Mouse (Mus musculus) megakaryocyte progenitor cell, adult 5-6 weeks (primary cell): ENCODE measurements at regions not wholly inside any gene's neighbourhood (a gene's known extent, or its start where the extent isn't known, plus 50 kb on each side); places are given as distances from the start of the nearest gene placed in this dataset.

Source experiments
- ATAC-seq: replicated peaks from 2 replicates; pipeline ENCODE4 v1.8.0; 2016; ENCODE audit warnings: mild to moderate bottlenecking, moderate TSS enrichment, inconsistent platforms; ENCODE audit not compliant: poor library complexity

DNA sequence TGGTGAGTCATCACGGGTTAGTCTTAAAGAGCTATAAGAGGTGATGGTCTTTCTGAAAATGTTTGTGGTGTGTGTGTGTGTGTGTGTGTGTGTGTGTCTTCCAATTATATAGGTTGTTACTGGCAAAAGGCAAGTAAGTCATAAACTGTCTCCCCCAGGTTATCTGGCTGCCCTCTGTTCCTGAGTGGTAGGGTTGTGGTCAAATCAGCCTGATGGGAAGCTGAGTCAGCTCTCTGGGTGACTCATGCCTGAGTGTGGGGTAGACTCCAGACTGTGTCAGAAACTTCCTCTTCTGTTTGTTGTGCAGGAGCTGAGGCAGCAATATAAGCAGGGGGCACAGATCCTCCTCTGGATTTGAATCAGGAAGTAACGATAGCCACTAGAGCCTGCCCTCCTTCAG, 656.8 kb upstream of the Tgif2lx2 start:
- peak; percentile 100 for ATAC-seq
